9 mouse cellular contexts compared by ENCODE assay signal in the genomic region with DNA sequence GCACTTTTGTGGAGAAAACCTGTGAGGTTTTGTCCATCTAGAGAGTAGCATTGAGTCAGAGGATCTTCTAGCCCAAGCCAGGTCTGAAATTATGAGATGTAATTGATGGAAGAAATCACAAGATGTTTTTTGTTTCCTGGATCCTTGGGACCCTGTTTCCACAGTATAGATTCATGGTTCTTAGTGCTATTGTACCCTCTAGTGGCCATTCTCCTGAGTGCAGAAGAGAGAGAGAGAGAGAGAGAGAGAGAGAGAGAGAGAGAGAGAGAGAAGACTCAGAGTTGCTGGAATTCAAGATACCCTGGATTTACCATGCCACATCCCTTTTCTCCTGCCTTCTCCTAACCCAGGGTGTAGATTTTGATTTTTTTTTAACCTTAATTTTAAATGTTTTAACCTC. TPM values are rescaled to one million over a fixed set of nuclear protein-coding genes. Genes with fewer than 3 reads are reported as not detected.
DNase-seq lines count a peak whose midpoint lies in the region; ATAC-seq and TF ChIP-seq lines count a peak whose summit lies in the region.
"Had no signal": no experiment of that assay in that cellular context is flagged by ENCODE, and none has a peak within 500 bp of the region (broad histone marks: within the 10 kb centered on the region; RNA-seq: fewer than 3 reads in every experiment).

No protein-coding gene starts in this region.

- ATAC-seq in hindbrain, embryonic 14.5 days (ENCODE audit: low FRiP score) = peak; percentile 75; the same call in 1 of the 2 replicates

- peaks cover 0 to 6% of the 10 kb centered on the region in 2 experiments; a peak in 2 of 4 replicates for H3K36me3 ChIP-seq in MEL (ENCODE audit: control insufficient read depth in 1 of 2, insufficient read depth in 2 of 2, low read length in 2 of 2)
- H3K36me3 ChIP-seq in hindbrain, embryonic 14.5 days (replicated peaks; ENCODE audit: control insufficient read depth, insufficient read depth) = no peaks in the 10 kb centered on the region
- H3K36me3 ChIP-seq: limb, embryonic 15.5 days had no signal

- no peak overlapping the region for H3K4me3 ChIP-seq in MEL (ENCODE audit: control insufficient read depth in 1 of 2, insufficient read depth in 1 of 2, low read depth in 2 of 2, low read length in 2 of 2)
- H3K4me3 ChIP-seq in hindbrain, embryonic 14.5 days (replicated peaks; ENCODE audit: low read length) = no peak overlapping the region
- H3K4me3 ChIP-seq: limb, embryonic 15.5 days had no signal

- H3K27ac ChIP-seq in MEL (ENCODE audit: control insufficient read depth, low read depth, low read length) = no peak overlapping the region
- no peak overlapping the region for H3K27ac ChIP-seq in hindbrain, embryonic 14.5 days
- H3K27ac ChIP-seq: limb, embryonic 15.5 days had no signal

- TF ChIP-seq CTCF in MEL (IDR thresholded peaks at IDR 0.05 in 2 of 3, conservative IDR thresholded peaks at IDR 0.05 in 1 of 3; ENCODE audit: control insufficient read depth in 1 of 3, insufficient read depth in 1 of 3, low read depth in 2 of 3, low read length in 3 of 3, poor library complexity in 1 of 3, severe bottlenecking in 1 of 3) = peak; percentile 4 to 65 (median 21); a peak in 3 of 6 replicates

- TF ChIP-seq EP300 in MEL (IDR thresholded peaks at IDR 0.05; ENCODE audit: low read depth in 1 of 2, low read length in 2 of 2) = no peak

- no peak overlapping the region for H3K4me2 ChIP-seq in hindbrain, embryonic 14.5 days (replicated peaks)
- H3K4me2 ChIP-seq: limb, embryonic 15.5 days had no signal

- H3K9me3 ChIP-seq in MEL (replicated peaks; ENCODE audit: insufficient read depth, low read length) = no peaks in the 10 kb centered on the region
- no peaks in the 10 kb centered on the region for H3K9me3 ChIP-seq in hindbrain, embryonic 14.5 days (ENCODE audit: control insufficient read depth, low read length)
- H3K9me3 ChIP-seq: limb, embryonic 15.5 days had no signal

- H3K79me2 ChIP-seq in MEL (ENCODE audit: control insufficient read depth, insufficient read depth, low read length, poor library complexity) = no peaks in the 10 kb centered on the region

- no peaks in the 10 kb centered on the region for H3K27me3 ChIP-seq in MEL (ENCODE audit: control insufficient read depth in 1 of 2, insufficient read depth in 2 of 2, low read length in 2 of 2)
- H3K27me3 ChIP-seq in hindbrain, embryonic 14.5 days (ENCODE audit: control insufficient read depth, insufficient read depth, low read length) = no peaks in the 10 kb centered on the region
- H3K27me3 ChIP-seq: limb, embryonic 15.5 days had no signal

- peak; percentile 66 for TF ChIP-seq RAD21 in MEL (IDR thresholded peaks at IDR 0.05; ENCODE audit: low read depth, low read length)

- DNase-seq in layer of hippocampus, adult 9-10 months (ENCODE audit: low spot score) = peak; percentile 68
- no peak for DNase-seq in layer of hippocampus, postnatal 25 days (ENCODE audit: extremely low spot score in 1 of 2, low spot score in 1 of 2)
- DNase-seq in MEL (ENCODE audit: low read depth, low spot score) = peak; percentile 51
- DNase-seq in cerebellum, adult 9-10 months = peak; percentile 87
- DNase-seq in hindbrain, embryonic 14.5 days (ENCODE audit: low spot score) = peak; percentile 80
- peak; percentile 40 to 44 for DNase-seq in natural killer cell, adult 2 months (ENCODE audit: low spot score in 2 of 2)
- no peak for DNase-seq in urinary bladder, postnatal 14 days (ENCODE audit: low spot score)

- H3K9ac ChIP-seq in MEL (ENCODE audit: control insufficient read depth, low read depth, low read length, poor library complexity, severe bottlenecking) = no peak overlapping the region
- H3K9ac ChIP-seq in hindbrain, embryonic 14.5 days = no peak overlapping the region
- H3K9ac ChIP-seq: limb, embryonic 15.5 days had no signal

- TF ChIP-seq POLR2A in MEL (IDR thresholded peaks at IDR 0.05; ENCODE audit: control insufficient read depth in 1 of 2, insufficient read depth in 1 of 2, low read depth in 1 of 2, low read length in 2 of 2, poor library complexity in 1 of 2) = no peak

- H3K4me1 ChIP-seq in MEL (ENCODE audit: control insufficient read depth in 1 of 2, insufficient read depth in 2 of 2, low read length in 2 of 2) = peaks cover 2 to 4% of the 10 kb centered on the region in 2 experiments; a peak in 3 of 4 replicates
- H3K4me1 ChIP-seq in hindbrain, embryonic 14.5 days (replicated peaks; ENCODE audit: control insufficient read depth, insufficient read depth, low read length) = 0 out of 2 replicates have a peak, but pooled peaks cover 5% of the 10 kb centered on the region

TF ChIP-seq in MEL, 35 proteins besides CTCF, POLR2A, EP300 and RAD21:
- TF ChIP-seq SIN3A (IDR thresholded peaks at IDR 0.05; ENCODE audit: low read length) (no peak), JUND (IDR thresholded peaks at IDR 0.05; ENCODE audit: low read depth, low read length) (peak; percentile 97), SMC3 (IDR thresholded peaks at IDR 0.05; ENCODE audit: low read depth, low read length) (peak; percentile 59), ZC3H11A (IDR thresholded peaks at IDR 0.05; ENCODE audit: low read depth, low read length) (peak; percentile 38)

RNA-seq across cellular contexts. Expression of a gene that starts 26.3 kb away (rescaled TPM):
- 10 to 100 TPM; 13.9 to 24.2 TPM for total RNA-seq in layer of hippocampus, postnatal 25 days (2021)
- 13.6 and 14.6 TPM in 2 replicates for total RNA-seq in MEL (2012; rRNA removed)
- polyA plus RNA-seq in MEL (2012; ENCODE audit: insufficient read depth in 1 of 2, insufficient read length in 2 of 2, low read depth in 1 of 2, low replicate concordance in 2 of 2, missing spikeins in 1 of 2) = 10 to 100 TPM in 1 of 2 experiments, not detected in 1; 27.1 TPM
- 11.3 and 11.5 TPM in 2 replicates for polyA plus RNA-seq in hindbrain, embryonic 14.5 days (2014; fragmentation: Nextera tagmentation; extraction: Ambion mirVana)

RNA-seq across cellular contexts. Expression of a gene that starts 36.5 kb away (rescaled TPM):
- total RNA-seq in layer of hippocampus, postnatal 25 days (2021) = not detected
- not detected in 2 replicates for total RNA-seq in MEL (2012; rRNA removed)
- polyA plus RNA-seq in MEL (2012; ENCODE audit: insufficient read depth in 1 of 2, insufficient read length in 2 of 2, low read depth in 1 of 2, low replicate concordance in 2 of 2, missing spikeins in 1 of 2) = 1 to 10 TPM in 1 of 2 experiments, not detected in 1; 1.2 TPM
- polyA plus RNA-seq in hindbrain, embryonic 14.5 days (2014; fragmentation: Nextera tagmentation; extraction: Ambion mirVana) = 1.3 TPM in 1 of 2 replicates, not detected in the other
- polyA plus RNA-seq: testis, adult 2 months had no signal

RNA-seq across cellular contexts. Expression of a gene that starts 47.3 kb away (rescaled TPM):
- total RNA-seq in layer of hippocampus, postnatal 25 days (2021) = 100 to 1,000 TPM; 295 to 297 TPM
- total RNA-seq in MEL (2012; rRNA removed) = 0.59 and 0.62 TPM in 2 replicates
- under 1 TPM in 1 of 2 experiments, not detected in 1; 0.11 TPM for polyA plus RNA-seq in MEL (2012; ENCODE audit: insufficient read depth in 1 of 2, insufficient read length in 2 of 2, low read depth in 1 of 2, low replicate concordance in 2 of 2, missing spikeins in 1 of 2)
- polyA plus RNA-seq in hindbrain, embryonic 14.5 days (2014; fragmentation: Nextera tagmentation; extraction: Ambion mirVana) = 25.9 and 26.6 TPM in 2 replicates

RNA-seq across cellular contexts. Expression of a gene that starts 57.3 kb away (rescaled TPM):
- total RNA-seq in layer of hippocampus, postnatal 25 days (2021) = 10 to 100 TPM; 22.4 to 23.0 TPM
- 6.6 and 9.3 TPM in 2 replicates for total RNA-seq in MEL (2012; rRNA removed)
- polyA plus RNA-seq in MEL (2012; ENCODE audit: insufficient read depth in 1 of 2, insufficient read length in 2 of 2, low read depth in 1 of 2, low replicate concordance in 2 of 2, missing spikeins in 1 of 2) = 10 to 100 TPM in 1 of 2 experiments, not detected in 1; 17.9 TPM
- polyA plus RNA-seq in hindbrain, embryonic 14.5 days (2014; fragmentation: Nextera tagmentation; extraction: Ambion mirVana) = 12.7 and 14.3 TPM in 2 replicates

Comparison
In these comparisons a context has a peak if more than half of its experiments do, and no peak if none do; other contexts are left out.
1. DNase-seq: peak in layer of hippocampus, adult 9-10 months (single experiment), MEL (single experiment), cerebellum, adult 9-10 months (single experiment), hindbrain, embryonic 14.5 days (single experiment) and natural killer cell, adult 2 months (2 of 2); none in layer of hippocampus, postnatal 25 days (0 of 2) and urinary bladder, postnatal 14 days (single experiment).
2. RNA of a gene that starts 47.3 kb away (total RNA-seq): 295 to 297 TPM in layer of hippocampus, postnatal 25 days; 0.59 to 0.62 TPM in MEL; every median in the first group is over 100 times any median in the second.